14 mouse cellular contexts compared by ENCODE assay signal in genomic region chr2:4190995-4191394, GRCm38 (mm10).
"Had no signal": no experiment of that assay in that cellular context is flagged by ENCODE, and none has a peak within 500 bp of the region (broad histone marks: within the 10 kb centered on the region; RNA-seq: fewer than 3 reads in every experiment).

No protein-coding gene starts in this region.

- H3K4me1 ChIP-seq: limb, embryonic 12.5 days; liver, embryonic 15.5 days; stomach, embryonic 15.5 days had no signal

- DNase-seq: kidney, adult 18-20 months; kidney, postnatal 10 days; kidney, postnatal 4 days; lung, adult 2 months; lung, postnatal 4 days; right cerebral cortex, postnatal 4 days; thymus, postnatal 4 days had no signal

- H3K4me2 ChIP-seq: limb, embryonic 12.5 days; liver, embryonic 15.5 days; midbrain, embryonic 12.5 days; stomach, embryonic 15.5 days had no signal

- ATAC-seq: lung, postnatal 0 days; midbrain, embryonic 16.5 days had no signal

- H3K4me3 ChIP-seq: layer of hippocampus, adult 2 months; limb, embryonic 12.5 days; liver, embryonic 15.5 days; midbrain, embryonic 12.5 days; stomach, embryonic 15.5 days had no signal

- H3K9ac ChIP-seq: limb, embryonic 12.5 days; liver, embryonic 15.5 days; midbrain, embryonic 12.5 days; stomach, embryonic 15.5 days had no signal

- H3K36me3 ChIP-seq: limb, embryonic 12.5 days; liver, embryonic 15.5 days; midbrain, embryonic 12.5 days; stomach, embryonic 15.5 days had no signal

- H3K27me3 ChIP-seq: limb, embryonic 12.5 days; liver, embryonic 15.5 days; midbrain, embryonic 12.5 days; stomach, embryonic 15.5 days had no signal

- H3K9me3 ChIP-seq: limb, embryonic 12.5 days; liver, embryonic 15.5 days; midbrain, embryonic 12.5 days; stomach, embryonic 15.5 days had no signal

- H3K27ac ChIP-seq: layer of hippocampus, adult 2 months; limb, embryonic 12.5 days; liver, embryonic 15.5 days; midbrain, embryonic 12.5 days; stomach, embryonic 15.5 days had no signal
